Mouse (Mus musculus): ENCODE results near the gene Spats1. TPM values are rescaled to one million over a fixed set of nuclear protein-coding genes. Genes with fewer than 3 reads are reported as not detected.

Spats1 gene
- polyA plus RNA-seq, 1 experiment from 2014 or later: 0.62 TPM

- Histone ChIP-seq H3K27ac (no peak overlapping the region), H3K9me3 (replicated peaks) (no peaks in the 10 kb centered on the region), H3K4me3 (no peak overlapping the region), H3K36me3 (peaks cover 43% of the 10 kb centered on the region), H3K27me3 (no peaks in the 10 kb centered on the region), H3K4me2 (replicated peaks) (no peak overlapping the region), H3K4me1 (no peaks in the 10 kb centered on the region), H3K9ac (no peak overlapping the region)
- WGBS: 91% methylated on average over 3 of the region's 3 CpGs
- no peak for ATAC-seq (ENCODE audit: low FRiP score)
These were observed 81.5 kb downstream of the Spats1 start for GRCm38 (mm10) chr17:45393765-45394164.

Other genes starting within 250 kb of the Spats1 start
- gene Cdc5l, start 41.7 kb downstream of the Spats1 start, polyA plus RNA-seq (2016; fragmentation: Nextera tagmentation; extraction: Ambion mirVana): 75.2 and 75.9 TPM in 2 replicates
- gene Aars2, start 31.4 kb upstream of the Spats1 start, polyA plus RNA-seq (2016; fragmentation: Nextera tagmentation; extraction: Ambion mirVana): 23.0 and 23.4 TPM in 2 replicates
- 2.3 and 3.2 TPM in 2 replicates for gene Tcte1, start 48.0 kb upstream of the Spats1 start, polyA plus RNA-seq (2016; fragmentation: Nextera tagmentation; extraction: Ambion mirVana)
- gene Tmem151b, start 74.3 kb upstream of the Spats1 start, polyA plus RNA-seq (2016; fragmentation: Nextera tagmentation; extraction: Ambion mirVana): 12.3 and 13.0 TPM in 2 replicates
- gene Nfkbie, start 80.3 kb upstream of the Spats1 start, polyA plus RNA-seq (2016; fragmentation: Nextera tagmentation; extraction: Ambion mirVana): 7.0 and 7.7 TPM in 2 replicates
- gene Slc35b2, start 88.5 kb upstream of the Spats1 start, polyA plus RNA-seq (2016; fragmentation: Nextera tagmentation; extraction: Ambion mirVana): 90.6 and 92.4 TPM in 2 replicates
- 1,350 and 1,487 TPM in 2 replicates for gene Hsp90ab1, start 97.9 kb upstream of the Spats1 start, polyA plus RNA-seq (2016; fragmentation: Nextera tagmentation; extraction: Ambion mirVana)
- gene Slc29a1, start 124.2 kb upstream of the Spats1 start, polyA plus RNA-seq (2016; fragmentation: Nextera tagmentation; extraction: Ambion mirVana): 44.4 and 47.2 TPM in 2 replicates
- gene Mymx, start 126.7 kb upstream of the Spats1 start, polyA plus RNA-seq (2016; fragmentation: Nextera tagmentation; extraction: Ambion mirVana): 1.6 and 5.0 TPM in 2 replicates
- gene Capn11, start 183.9 kb upstream of the Spats1 start, polyA plus RNA-seq (2016; fragmentation: Nextera tagmentation; extraction: Ambion mirVana): 1.4 and 2.4 TPM in 2 replicates
- gene Mrpl14, start 210.9 kb upstream of the Spats1 start, polyA plus RNA-seq (2016; fragmentation: Nextera tagmentation; extraction: Ambion mirVana): 98.1 and 110 TPM in 2 replicates
- 102 TPM in 2 replicates for gene Tmem63b, start 211.5 kb upstream of the Spats1 start, polyA plus RNA-seq (2016; fragmentation: Nextera tagmentation; extraction: Ambion mirVana)